8 mouse cellular contexts compared by ENCODE assay signal in genomic region chr17:34972069-34972749, GRCm38 (mm10). TPM values are rescaled to one million over a fixed set of nuclear protein-coding genes. Genes with fewer than 3 reads are reported as not detected.
DNase-seq lines count a peak whose midpoint lies in the region; ATAC-seq and TF ChIP-seq lines count a peak whose summit lies in the region.
"Not testable (repeated sequence)": the region's sequence is repeated elsewhere in the genome, so short reads cannot be mapped to it uniquely, and the experiment has no call there.

Hspa1a (minus strand) TSS chr17:34972156.
Hspa1l (plus strand) TSS chr17:34972703.

- not testable (repeated sequence) for H3K9me3 ChIP-seq in forebrain, embryonic 12.5 days; heart, embryonic 14.5 days (ENCODE audit: control insufficient read depth, low read length); kidney, embryonic 16.5 days (ENCODE audit: low read length); limb, embryonic 14.5 days (ENCODE audit: control insufficient read depth, low read length); midbrain, embryonic 13.5 days

- H3K36me3 ChIP-seq in forebrain, embryonic 12.5 days (replicated peaks); heart, embryonic 14.5 days (ENCODE audit: control insufficient read depth, insufficient read depth, low read length); kidney, embryonic 16.5 days (ENCODE audit: insufficient read depth, low read length); limb, embryonic 14.5 days (ENCODE audit: control insufficient read depth, insufficient read depth, low read length); midbrain, embryonic 13.5 days: not testable (repeated sequence)

- peak; percentile 76 for DNase-seq in cerebellum, adult 11 months
- peak; percentile 80 for DNase-seq in limb, embryonic 14.5 days (ENCODE audit: low spot score)
- peak; percentile 49 for DNase-seq in right cerebral cortex, postnatal 4 days
- peak; percentile 83 for DNase-seq in yolk sac, embryonic 10.5 days (ENCODE audit: low spot score)

- H3K4me3 ChIP-seq in forebrain, embryonic 12.5 days (replicated peaks): peak within 1 kb of the TSS; percentile 38
- peak within 1 kb of the TSS; percentile 47 to 52 for H3K4me3 ChIP-seq in heart, embryonic 14.5 days (ENCODE audit: control insufficient read depth in 1 of 2, insufficient read depth in 1 of 2, low read depth in 1 of 2, low read length in 2 of 2)
- peak within 1 kb of the TSS; percentile 47 for H3K4me3 ChIP-seq in kidney, embryonic 16.5 days (ENCODE audit: low read length)
- peak within 1 kb of the TSS; percentile 44 for H3K4me3 ChIP-seq in limb, embryonic 14.5 days (replicated peaks; ENCODE audit: low read length)
- peak within 1 kb of the TSS; percentile 41 for H3K4me3 ChIP-seq in midbrain, embryonic 13.5 days (replicated peaks)

- H3K4me1 ChIP-seq in forebrain, embryonic 12.5 days; heart, embryonic 14.5 days (ENCODE audit: control insufficient read depth in 2 of 2, insufficient read depth in 2 of 2, low read length in 2 of 2); kidney, embryonic 16.5 days (ENCODE audit: insufficient read depth, low read length); limb, embryonic 14.5 days (ENCODE audit: control insufficient read depth, insufficient read depth, low read length); midbrain, embryonic 13.5 days (replicated peaks): not testable (repeated sequence)

- H3K27me3 ChIP-seq in forebrain, embryonic 12.5 days: peaks cover 37% of the 10 kb centered on the region
- peaks cover 24% of the 10 kb centered on the region for H3K27me3 ChIP-seq in heart, embryonic 14.5 days (ENCODE audit: control insufficient read depth, insufficient read depth, low read length)
- H3K27me3 ChIP-seq in kidney, embryonic 16.5 days (ENCODE audit: insufficient read depth, low read length): peaks cover 23% of the 10 kb centered on the region
- H3K27me3 ChIP-seq in limb, embryonic 14.5 days (ENCODE audit: control insufficient read depth, insufficient read depth, low read length): not testable (repeated sequence)
- peaks cover 42% of the 10 kb centered on the region for H3K27me3 ChIP-seq in midbrain, embryonic 13.5 days

- H3K27ac ChIP-seq in forebrain, embryonic 12.5 days; midbrain, embryonic 13.5 days: not testable (repeated sequence)
- peak within 1 kb of the TSS; percentile 80 to 83 for H3K27ac ChIP-seq in heart, embryonic 14.5 days (replicated peaks in 1 of 2; ENCODE audit: control insufficient read depth in 1 of 2, insufficient read depth in 1 of 2, low read depth in 2 of 2, low read length in 2 of 2)
- peak within 1 kb of the TSS; percentile 55 for H3K27ac ChIP-seq in kidney, embryonic 16.5 days (ENCODE audit: low read length)
- 0 out of 2 replicates have a peak within 1 kb of the TSS, but pooled peaks have one; percentile 43 for H3K27ac ChIP-seq in limb, embryonic 14.5 days (replicated peaks; ENCODE audit: low read depth, low read length)

- ATAC-seq in forebrain, embryonic 12.5 days (ENCODE audit: low FRiP score): peak; percentile 95
- ATAC-seq in heart, embryonic 14.5 days (ENCODE audit: insufficient number of reproducible peaks, insufficient read depth, low FRiP score, low read depth): peak; percentile 89
- peak; percentile 95 for ATAC-seq in kidney, embryonic 16.5 days (ENCODE audit: low FRiP score, low TSS enrichment)
- peak; percentile 96 for ATAC-seq in limb, embryonic 14.5 days (ENCODE audit: low FRiP score, low read depth)
- peak; percentile 95 for ATAC-seq in midbrain, embryonic 13.5 days

- WGBS in forebrain, embryonic 12.5 days: 1% methylated on average over 27 of the region's 33 CpGs
- 1% methylated on average over 25 of the region's 33 CpGs for WGBS in heart, embryonic 14.5 days
- under 1% methylated on average over 26 of the region's 33 CpGs for WGBS in kidney, embryonic 16.5 days
- under 1% methylated on average over 26 of the region's 33 CpGs for WGBS in limb, embryonic 14.5 days
- under 1% methylated on average over 33 of the region's 33 CpGs for WGBS in midbrain, embryonic 13.5 days

- TF ChIP-seq POLR2A in limb, embryonic 14.5 days (IDR thresholded peaks at IDR 0.05; ENCODE audit: borderline replicate concordance, extremely low read depth, insufficient read depth, insufficient read length): not testable (repeated sequence)

- H3K4me2 ChIP-seq in forebrain, embryonic 12.5 days: peak within 1 kb of the TSS; percentile 71
- H3K4me2 ChIP-seq in heart, embryonic 14.5 days (ENCODE audit: low read length): peak within 1 kb of the TSS; percentile 76
- peak within 1 kb of the TSS; percentile 84 for H3K4me2 ChIP-seq in kidney, embryonic 16.5 days (replicated peaks; ENCODE audit: low read depth, low read length)
- H3K4me2 ChIP-seq in limb, embryonic 14.5 days (replicated peaks; ENCODE audit: low read depth, low read length, severe bottlenecking): peak within 1 kb of the TSS; percentile 88
- H3K4me2 ChIP-seq in midbrain, embryonic 13.5 days (replicated peaks): peak within 1 kb of the TSS; percentile 72

- H3K9ac ChIP-seq in forebrain, embryonic 12.5 days: peak within 1 kb of the TSS; percentile 27; the same call in 1 of the 2 replicates
- peak within 1 kb of the TSS; percentile 63 for H3K9ac ChIP-seq in heart, embryonic 14.5 days (ENCODE audit: low read length)
- H3K9ac ChIP-seq in kidney, embryonic 16.5 days (replicated peaks; ENCODE audit: low read length): peak within 1 kb of the TSS; percentile 54
- H3K9ac ChIP-seq in limb, embryonic 14.5 days (ENCODE audit: low read depth, low read length, severe bottlenecking): peak within 1 kb of the TSS; percentile 31
- H3K9ac ChIP-seq in midbrain, embryonic 13.5 days (replicated peaks): peak within 1 kb of the TSS; percentile 44

RNA-seq across cellular contexts. Expression of gene Hspa1a, which starts in this region (rescaled TPM):
- 2.0 and 2.3 TPM in 2 replicates for polyA plus RNA-seq in forebrain, embryonic 12.5 days (2016; fragmentation: Nextera tagmentation; extraction: Ambion mirVana)
- 2.3 and 2.9 TPM in 2 replicates for polyA plus RNA-seq in heart, embryonic 14.5 days (2014; fragmentation: Nextera tagmentation; extraction: Ambion mirVana)
- 11.2 and 13.4 TPM in 2 replicates for polyA plus RNA-seq in kidney, embryonic 16.5 days (2015; fragmentation: Nextera tagmentation; extraction: Ambion mirVana)
- polyA plus RNA-seq in limb, embryonic 14.5 days (2012; rRNA removed): 6.5 and 7.1 TPM in 2 replicates
- polyA plus RNA-seq in limb, embryonic 14.5 days (2014; fragmentation: Nextera tagmentation; extraction: Ambion mirVana): 9.5 and 9.6 TPM in 2 replicates
- 2.8 and 2.9 TPM in 2 replicates for polyA plus RNA-seq in midbrain, embryonic 13.5 days (2015; fragmentation: Nextera tagmentation; extraction: Ambion mirVana)

RNA-seq across cellular contexts. Expression of gene Hspa1l, which starts in this region (rescaled TPM):
- 1.2 and 1.3 TPM in 2 replicates for polyA plus RNA-seq in forebrain, embryonic 12.5 days (2016; fragmentation: Nextera tagmentation; extraction: Ambion mirVana)
- polyA plus RNA-seq in heart, embryonic 14.5 days (2014; fragmentation: Nextera tagmentation; extraction: Ambion mirVana): 2.2 and 2.7 TPM in 2 replicates
- 1.0 and 1.3 TPM in 2 replicates for polyA plus RNA-seq in kidney, embryonic 16.5 days (2015; fragmentation: Nextera tagmentation; extraction: Ambion mirVana)
- 0.44 and 0.47 TPM in 2 replicates for polyA plus RNA-seq in limb, embryonic 14.5 days (2012; rRNA removed)
- polyA plus RNA-seq in limb, embryonic 14.5 days (2014; fragmentation: Nextera tagmentation; extraction: Ambion mirVana): 0.85 and 1.4 TPM in 2 replicates
- 0.55 and 1.5 TPM in 2 replicates for polyA plus RNA-seq in midbrain, embryonic 13.5 days (2015; fragmentation: Nextera tagmentation; extraction: Ambion mirVana)
